Comparison of ENCODE assay signal across 8 mouse cellular contexts in the genomic region with DNA sequence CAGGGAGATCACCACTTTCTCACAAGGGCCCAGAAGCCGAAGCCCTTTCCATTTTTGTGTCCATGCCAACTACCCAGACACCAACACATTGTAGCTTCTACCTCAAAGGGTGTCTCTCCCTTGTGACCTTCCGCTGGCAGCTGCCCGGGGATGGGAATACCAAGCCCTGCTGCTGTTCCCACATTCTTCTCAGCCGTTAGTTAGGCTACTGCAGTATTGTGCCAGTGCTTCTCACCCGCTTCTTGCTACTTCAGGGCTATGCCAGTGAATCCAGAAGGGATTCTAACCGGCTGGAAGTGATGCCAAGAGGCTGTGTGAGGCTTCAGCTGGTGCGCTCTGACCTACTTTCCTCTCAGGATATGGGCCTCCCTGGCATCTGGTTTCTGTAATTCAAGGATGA.
DNase-seq lines count a peak whose midpoint lies in the region; ATAC-seq and TF ChIP-seq lines count a peak whose summit lies in the region.

No protein-coding gene starts in this region.

- intact Hi-C loops in heart, adult 2 months (cut with DNase I): no loop called here

- H3K79me2 ChIP-seq in heart, adult 2 months (replicated peaks; ENCODE audit: control insufficient read depth, insufficient read depth, low read length): no peaks in the 10 kb centered on the region

- peak; percentile 25 to 27 for DNase-seq in heart, adult 2 months
- DNase-seq in heart, embryonic 10.5 days (ENCODE audit: low spot score): no peak
- peak; percentile 36 for DNase-seq in gastrocnemius, postnatal 10 days
- DNase-seq in retina, adult 2 months (ENCODE audit: low read depth, low spot score): peak; percentile 13
- DNase-seq in testis, postnatal 14 days (ENCODE audit: low spot score): no peak
- DNase-seq in thymus, adult 18-20 months: no peak

- no peaks in the 10 kb centered on the region for H3K4me1 ChIP-seq in heart, adult 2 months (ENCODE audit: control insufficient read depth, insufficient read depth, low read length)
- peaks cover 6% of the 10 kb centered on the region; the same call in 1 of the 2 replicates for H3K4me1 ChIP-seq in heart, embryonic 10.5 days

- no peaks in the 10 kb centered on the region for H3K36me3 ChIP-seq in heart, adult 2 months (ENCODE audit: control insufficient read depth, insufficient read depth, low read length)
- no peaks in the 10 kb centered on the region for H3K36me3 ChIP-seq in heart, embryonic 10.5 days

- no peak overlapping the region; the same call in 1 of the 2 replicates for H3K27ac ChIP-seq in heart, adult 2 months
- H3K27ac ChIP-seq in heart, embryonic 10.5 days: no peak overlapping the region

- no peaks in the 10 kb centered on the region for H3K9me3 ChIP-seq in heart, embryonic 10.5 days

- TF ChIP-seq POLR2A in heart, adult 2 months (IDR thresholded peaks at IDR 0.05; ENCODE audit: insufficient read depth, low read depth, low read length): no peak

- no peak for TF ChIP-seq CTCF in heart, adult 2 months (IDR thresholded peaks at IDR 0.05)

- H3K9ac ChIP-seq in heart, adult 2 months (ENCODE audit: low read depth, low read length): no peak overlapping the region

- no peaks in the 10 kb centered on the region for H3K27me3 ChIP-seq in heart, adult 2 months (ENCODE audit: control insufficient read depth, insufficient read depth, low read length)
- H3K27me3 ChIP-seq in heart, embryonic 10.5 days (ENCODE audit: insufficient read depth, poor library complexity, severe bottlenecking): no peaks in the 10 kb centered on the region

- peak; percentile 93 for ATAC-seq in cerebellum, adult (ENCODE audit: insufficient number of reproducible peaks, low FRiP score, low TSS enrichment)
- no peak for ATAC-seq in granulocyte monocyte progenitor cell, adult 5-6 weeks (replicated peaks; ENCODE audit: poor library complexity, severe bottlenecking)

- 31% methylated on average over 7 of the region's 7 CpGs for WGBS in heart, adult 2 months
- 79% methylated on average over 7 of the region's 7 CpGs for WGBS in heart, embryonic 10.5 days

- H3K4me3 ChIP-seq in heart, adult 2 months: no peak overlapping the region
- no peak overlapping the region for H3K4me3 ChIP-seq in heart, embryonic 10.5 days

- no peak for TF ChIP-seq EP300 in heart, adult 2 months (IDR thresholded peaks at IDR 0.05; ENCODE audit: insufficient read depth, low read depth, low read length)

Comparison
In these comparisons a context has a peak if more than half of its experiments do, and no peak if none do; other contexts are left out.
1. DNase-seq: peak in heart, adult 2 months (2 of 2), gastrocnemius, postnatal 10 days (single experiment) and retina, adult 2 months (single experiment); none in heart, embryonic 10.5 days (single experiment), testis, postnatal 14 days (single experiment) and thymus, adult 18-20 months (0 of 2).